Mouse (Mus musculus) bone marrow macrophage, adult 2 months (primary cell): Measurements from ENCODE around the gene Ap4b1.

Source experiments
- CTCF ChIP-seq: IDR thresholded peaks from 2 replicates; pipeline ENCODE4 v1.5.1; 2012; ENCODE audit warnings: low read depth, mild to moderate bottlenecking, low read length, moderate library complexity
- POLR2A ChIP-seq: IDR thresholded peaks from 2 replicates; pipeline ENCODE4 v1.6.1; 2012; ENCODE audit warnings: mild to moderate bottlenecking, low read depth, low read length, borderline replicate concordance

DNA sequence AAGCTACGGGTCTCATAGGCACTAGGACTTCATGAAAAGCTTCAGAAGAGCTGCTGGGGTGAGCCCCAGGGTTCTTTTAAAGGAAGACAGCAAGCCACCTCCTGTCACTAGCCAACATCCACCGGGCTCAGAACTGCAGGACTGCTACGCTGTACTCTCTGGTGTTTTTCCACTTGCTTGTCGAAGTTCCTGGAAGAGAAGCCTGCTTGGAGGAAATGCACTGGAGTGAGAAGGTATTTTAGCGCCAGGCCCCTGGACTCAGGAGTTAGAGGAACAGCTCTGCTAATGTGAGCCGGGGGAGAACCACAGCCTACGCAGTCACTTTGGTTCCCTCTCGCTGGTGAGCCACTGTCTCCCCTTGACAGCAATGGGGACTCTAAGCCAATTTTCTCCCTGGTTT is 6.5 kb upstream of the Ap4b1 start:
- TF ChIP-seq CTCF (no peak), POLR2A (no peak)
